Mouse (Mus musculus): ENCODE measurements around the gene Gpr143. TPM values are rescaled to one million over a fixed set of nuclear protein-coding genes. Genes with fewer than 3 reads are reported as not detected.
"Not testable (repeated sequence)": the region's sequence is repeated elsewhere in the genome, so short reads cannot be mapped to it uniquely, and the experiment has no call there.

Gene Gpr143
- polyA plus RNA-seq (2012; rRNA removed): not detected in 2 replicates

GRCm38 (mm10) chrX:152781720-152782403 lies at the start of gene Gpr143:
Gene Gpr143 (plus strand): TSS chrX:152781921.
- DNase-seq (ENCODE audit: low read depth, low spot score): no peak
- 23% methylated on average over 26 of the region's 26 CpGs for WGBS

GRCm38 (mm10) chrX:152735283-152735682 lies 46.4 kb upstream of the Gpr143 start:
- DNase-seq (ENCODE audit: low read depth, low spot score): no peak

- WGBS: 68% methylated on average over 2 of the region's 2 CpGs
- DNase-seq (ENCODE audit: low read depth, low spot score): no peak
These were observed 43.5 kb upstream of the Gpr143 start for GRCm38 (mm10) chrX:152738191-152738590.

GRCm38 (mm10) chrX:152738759-152739368 lies 42.9 kb upstream of the Gpr143 start:
- 85% methylated on average over 4 of the region's 4 CpGs for WGBS
- no peak for DNase-seq (ENCODE audit: low read depth, low spot score)

GRCm38 (mm10) chrX:152743642-152744041 lies 38.1 kb upstream of the Gpr143 start:
- DNase-seq (ENCODE audit: low read depth, low spot score): no peak

- 56% methylated on average over 2 of the region's 2 CpGs for WGBS
These were observed 35.8 kb upstream of the Gpr143 start for GRCm38 (mm10) chrX:152745925-152746324.

GRCm38 (mm10) chrX:152755819-152756218 lies 25.9 kb upstream of the Gpr143 start:
- 49% methylated on average over 1 of the region's 1 CpGs for WGBS
- no peak for DNase-seq (ENCODE audit: low read depth, low spot score)

More at GRCm38 (mm10) chrX:152745925-152746324, 35.8 kb upstream of the Gpr143 start:
- no peak for DNase-seq (ENCODE audit: low read depth, low spot score)

- no peak for DNase-seq (ENCODE audit: low read depth, low spot score)
- 86% methylated on average over 5 of the region's 5 CpGs for WGBS
These were observed 25.4 kb upstream of the Gpr143 start for GRCm38 (mm10) chrX:152756293-152756692.

- WGBS: 35% methylated on average over 2 of the region's 2 CpGs
- no peak for DNase-seq (ENCODE audit: low read depth, low spot score)
These were observed 19.3 kb upstream of the Gpr143 start for GRCm38 (mm10) chrX:152762437-152762836.

GRCm38 (mm10) chrX:152762855-152763254 lies 18.9 kb upstream of the Gpr143 start:
- 60% methylated on average over 2 of the region's 2 CpGs for WGBS
- no peak for DNase-seq (ENCODE audit: low read depth, low spot score)

GRCm38 (mm10) chrX:152764171-152764570 lies 17.6 kb upstream of the Gpr143 start:
- no peak for DNase-seq (ENCODE audit: low read depth, low spot score)
- WGBS: 62% methylated on average over 2 of the region's 2 CpGs

GRCm38 (mm10) chrX:152768891-152769599 lies 12.7 kb upstream of the Gpr143 start, which contains the start of gene Shroom2:
Gene Shroom2 (minus strand): TSS chrX:152769465.
- 15% methylated on average over 55 of the region's 55 CpGs for WGBS
- no peak for DNase-seq (ENCODE audit: low read depth, low spot score)

- WGBS: 14% methylated on average over 43 of the region's 48 CpGs
- DNase-seq (ENCODE audit: low read depth, low spot score): no peak
These were observed 12.0 kb upstream of the Gpr143 start for GRCm38 (mm10) chrX:152769600-152770157.

- no peak for DNase-seq (ENCODE audit: low read depth, low spot score)
- 62% methylated on average over 1 of the region's 1 CpGs for WGBS
These were observed 6.4 kb downstream of the Gpr143 start for GRCm38 (mm10) chrX:152788129-152788528.

- WGBS: 68% methylated on average over 2 of the region's 2 CpGs
These were observed 6.9 kb downstream of the Gpr143 start for GRCm38 (mm10) chrX:152788611-152789010.

GRCm38 (mm10) chrX:152805317-152805716 lies 23.6 kb downstream of the Gpr143 start:
- no peak for DNase-seq (ENCODE audit: low read depth, low spot score)

More at GRCm38 (mm10) chrX:152788611-152789010, 6.9 kb downstream of the Gpr143 start:
- DNase-seq (ENCODE audit: low read depth, low spot score): no peak

GRCm38 (mm10) chrX:152813339-152813738 lies 31.6 kb downstream of the Gpr143 start:
- DNase-seq (ENCODE audit: low read depth, low spot score): no peak
- 72% methylated on average over 3 of the region's 3 CpGs for WGBS

- DNase-seq (ENCODE audit: low read depth, low spot score): no peak
These were observed 37.3 kb downstream of the Gpr143 start for GRCm38 (mm10) chrX:152818996-152819395.

- not testable (repeated sequence) for DNase-seq (ENCODE audit: low read depth, low spot score)
- WGBS: no CpG with 5 or more reads among the region's 1 CpGs
These were observed 49.4 kb downstream of the Gpr143 start for GRCm38 (mm10) chrX:152831003-152831550.

GRCm38 (mm10) chrX:152834940-152835339 lies 53.2 kb downstream of the Gpr143 start:
- WGBS: 31% methylated on average over 5 of the region's 5 CpGs
- DNase-seq (ENCODE audit: low read depth, low spot score): not testable (repeated sequence)
